Mouse (Mus musculus): ENCODE measurements around the gene Krt12. TPM values are rescaled to one million over a fixed set of nuclear protein-coding genes. Genes with fewer than 3 reads are reported as not detected.
A peak's percentile ranks its signal among the peaks of the same experiment; 100 is the strongest.

Gene Krt12
- polyA plus RNA-seq, 1 experiment from 2014 or later = 0.23 TPM

DNA sequence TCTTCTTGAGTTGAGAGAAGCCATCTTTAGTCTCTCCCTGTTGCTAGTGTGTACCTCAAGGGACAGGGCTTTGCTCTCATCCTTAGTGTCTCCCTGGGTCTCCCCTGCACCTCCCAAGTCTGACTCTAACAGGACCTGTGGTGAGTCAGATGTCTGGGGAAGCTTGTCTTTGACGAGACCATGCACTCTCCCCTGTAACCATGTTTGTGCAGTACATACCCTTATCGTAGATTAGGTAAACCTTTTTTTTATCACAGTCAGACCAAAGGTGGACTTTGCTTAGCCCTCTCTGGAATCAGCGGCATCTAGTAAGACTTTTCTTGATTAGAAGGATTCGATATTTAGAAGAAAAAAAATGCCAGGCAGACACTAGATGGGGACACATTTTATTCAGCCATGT lies 32.0 kb upstream of the Krt12 start:
- H3K27ac ChIP-seq (ENCODE audit: low read depth, low read length) = no peak overlapping the region
- no peaks in the 10 kb centered on the region for H3K9me3 ChIP-seq (replicated peaks; ENCODE audit: control insufficient read depth, low read length)
- 91% methylated on average over 4 of the region's 4 CpGs for WGBS
- DNase-seq (ENCODE audit: low spot score) = no peak
- no peaks in the 10 kb centered on the region for H3K4me1 ChIP-seq (ENCODE audit: control insufficient read depth, insufficient read depth, low read length)
- no peak overlapping the region for H3K4me3 ChIP-seq (ENCODE audit: low read depth, low read length)
- no peak overlapping the region for H3K9ac ChIP-seq (ENCODE audit: low read length)
- ATAC-seq = no peak
- no peak overlapping the region for H3K4me2 ChIP-seq (ENCODE audit: low read length)
- H3K27me3 ChIP-seq (replicated peaks; ENCODE audit: control insufficient read depth, insufficient read depth, low read length) = no peaks in the 10 kb centered on the region
- no peaks in the 10 kb centered on the region for H3K36me3 ChIP-seq (ENCODE audit: control insufficient read depth, insufficient read depth, low read length)

DNA sequence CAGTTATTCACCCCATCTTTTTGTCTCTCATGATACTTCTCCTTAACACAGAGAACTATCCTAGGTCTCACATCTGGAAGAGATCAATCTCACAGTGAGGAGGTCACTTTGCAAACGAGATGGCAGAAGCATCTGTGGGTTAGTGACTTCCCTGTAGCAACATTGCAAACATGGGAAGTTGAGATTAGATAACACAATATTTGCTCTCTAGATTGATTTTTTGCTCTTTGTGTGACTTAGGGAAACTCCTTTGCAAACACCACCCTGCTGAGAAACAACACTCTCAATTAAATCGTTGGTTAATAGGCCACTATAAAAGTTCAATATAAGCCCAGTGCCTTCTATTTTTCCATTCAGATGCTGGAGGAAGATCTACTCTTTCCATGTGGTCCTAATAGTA lies 26.7 kb upstream of the Krt12 start:
- Histone ChIP-seq H3K9ac (ENCODE audit: low read length) (no peak overlapping the region), H3K27ac (ENCODE audit: low read depth, low read length) (no peak overlapping the region), H3K9me3 (replicated peaks; ENCODE audit: control insufficient read depth, low read length) (no peaks in the 10 kb centered on the region), H3K4me3 (ENCODE audit: low read depth, low read length) (no peak overlapping the region), H3K4me1 (ENCODE audit: control insufficient read depth, insufficient read depth, low read length) (no peaks in the 10 kb centered on the region), H3K36me3 (ENCODE audit: control insufficient read depth, insufficient read depth, low read length) (no peaks in the 10 kb centered on the region), H3K27me3 (replicated peaks; ENCODE audit: control insufficient read depth, insufficient read depth, low read length) (no peaks in the 10 kb centered on the region), H3K4me2 (ENCODE audit: low read length) (no peak overlapping the region)
- WGBS = 77% methylated on average over 2 of the region's 2 CpGs
- ATAC-seq = no peak
- DNase-seq (ENCODE audit: low spot score) = no peak

DNA sequence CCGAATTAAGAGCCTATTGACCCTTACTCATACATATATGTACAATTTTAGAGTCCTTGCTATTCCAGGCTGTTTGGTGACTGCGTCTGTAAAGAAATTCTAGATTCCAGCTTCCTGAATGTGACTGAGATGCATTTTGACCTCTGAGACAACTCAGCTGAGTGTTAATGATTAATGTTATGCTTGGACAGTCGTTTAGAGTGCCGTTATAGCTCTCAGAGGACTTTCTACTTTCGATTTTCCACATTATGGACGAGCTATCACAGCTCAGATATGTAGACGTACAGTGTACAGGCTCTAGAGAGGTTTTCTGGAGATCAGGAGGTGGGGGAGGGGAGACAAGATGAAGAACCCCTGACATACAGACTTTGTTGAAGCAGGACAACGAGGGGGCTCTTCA lies 19.2 kb upstream of the Krt12 start:
- no peaks in the 10 kb centered on the region for H3K4me1 ChIP-seq (ENCODE audit: control insufficient read depth, insufficient read depth, low read length)
- ATAC-seq (no peak), DNase-seq (ENCODE audit: low spot score) (no peak)
- WGBS = 76% methylated on average over 8 of the region's 8 CpGs
- H3K4me2 ChIP-seq (ENCODE audit: low read length) = no peak overlapping the region
- H3K36me3 ChIP-seq (ENCODE audit: control insufficient read depth, insufficient read depth, low read length) = no peaks in the 10 kb centered on the region
- H3K9me3 ChIP-seq (replicated peaks; ENCODE audit: control insufficient read depth, low read length) = no peaks in the 10 kb centered on the region
- H3K27me3 ChIP-seq (replicated peaks; ENCODE audit: control insufficient read depth, insufficient read depth, low read length) = no peaks in the 10 kb centered on the region
- H3K9ac ChIP-seq (ENCODE audit: low read length) = no peak overlapping the region
- no peak overlapping the region for H3K27ac ChIP-seq (ENCODE audit: low read depth, low read length)
- no peak overlapping the region for H3K4me3 ChIP-seq (ENCODE audit: low read depth, low read length)

- no peaks in the 10 kb centered on the region for H3K27me3 ChIP-seq (replicated peaks; ENCODE audit: control insufficient read depth, insufficient read depth, low read length)
- no peak overlapping the region for H3K4me2 ChIP-seq (ENCODE audit: low read length)
- 73% methylated on average over 10 of the region's 10 CpGs for WGBS
- no peaks in the 10 kb centered on the region for H3K36me3 ChIP-seq (ENCODE audit: control insufficient read depth, insufficient read depth, low read length)
- no peak overlapping the region for H3K9ac ChIP-seq (ENCODE audit: low read length)
- no peak overlapping the region for H3K4me3 ChIP-seq (ENCODE audit: low read depth, low read length)
- no peaks in the 10 kb centered on the region for H3K4me1 ChIP-seq (ENCODE audit: control insufficient read depth, insufficient read depth, low read length)
- no peaks in the 10 kb centered on the region for H3K9me3 ChIP-seq (replicated peaks; ENCODE audit: control insufficient read depth, low read length)
- DNase-seq (ENCODE audit: low spot score) = no peak
- no peak for ATAC-seq
- no peak overlapping the region for H3K27ac ChIP-seq (ENCODE audit: low read depth, low read length)
Observed at GRCm38 (mm10) chr11:99439465-99439864, 17.4 kb upstream of the Krt12 start.

GRCm38 (mm10) chr11:99437972-99438371 lies 15.9 kb upstream of the Krt12 start, which contains the start of gene Krt20:
TSS of gene Krt20 (minus strand) at chr11:99438150.
- Histone ChIP-seq H3K27ac (ENCODE audit: low read depth, low read length) (no peak within 1 kb of the TSS), H3K9me3 (replicated peaks; ENCODE audit: control insufficient read depth, low read length) (no peaks in the 10 kb centered on the region), H3K9ac (ENCODE audit: low read length) (no peak within 1 kb of the TSS), H3K27me3 (replicated peaks; ENCODE audit: control insufficient read depth, insufficient read depth, low read length) (no peaks in the 10 kb centered on the region), H3K4me2 (ENCODE audit: low read length) (no peak within 1 kb of the TSS), H3K36me3 (ENCODE audit: control insufficient read depth, insufficient read depth, low read length) (no peaks in the 10 kb centered on the region), H3K4me3 (ENCODE audit: low read depth, low read length) (no peak within 1 kb of the TSS), H3K4me1 (ENCODE audit: control insufficient read depth, insufficient read depth, low read length) (no peaks in the 10 kb centered on the region)
- DNase-seq (ENCODE audit: low spot score) (no peak), ATAC-seq (no peak)
- WGBS = 74% methylated on average over 10 of the region's 10 CpGs

DNA sequence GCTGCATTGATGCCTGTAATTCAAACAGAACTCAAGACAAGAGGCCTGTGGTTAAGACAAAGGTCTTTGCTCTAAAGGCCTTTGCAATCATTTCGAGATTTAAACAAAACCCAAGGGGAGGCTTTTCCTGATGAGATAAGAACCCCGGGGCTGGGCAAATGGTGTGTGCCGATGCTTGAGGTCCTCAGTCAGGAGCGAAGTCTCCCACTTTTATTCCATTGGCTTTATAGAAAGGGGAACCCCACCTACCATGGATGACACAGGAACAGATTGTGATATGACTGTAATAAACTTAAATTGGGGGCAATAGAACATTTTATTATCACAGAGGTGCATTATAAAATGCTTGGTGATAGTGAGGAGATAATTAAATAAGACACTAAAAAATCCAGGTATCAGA lies 14.6 kb upstream of the Krt12 start:
- no peaks in the 10 kb centered on the region for H3K9me3 ChIP-seq (replicated peaks; ENCODE audit: control insufficient read depth, low read length)
- H3K4me1 ChIP-seq (ENCODE audit: control insufficient read depth, insufficient read depth, low read length) = no peaks in the 10 kb centered on the region
- H3K4me2 ChIP-seq (ENCODE audit: low read length) = no peak overlapping the region
- no peak overlapping the region for H3K9ac ChIP-seq (ENCODE audit: low read length)
- DNase-seq (ENCODE audit: low spot score) (no peak), ATAC-seq (no peak)
- no peaks in the 10 kb centered on the region for H3K36me3 ChIP-seq (ENCODE audit: control insufficient read depth, insufficient read depth, low read length)
- H3K27ac ChIP-seq (ENCODE audit: low read depth, low read length) = no peak overlapping the region
- no peak overlapping the region for H3K4me3 ChIP-seq (ENCODE audit: low read depth, low read length)
- WGBS = 43% methylated on average over 4 of the region's 4 CpGs
- no peaks in the 10 kb centered on the region for H3K27me3 ChIP-seq (replicated peaks; ENCODE audit: control insufficient read depth, insufficient read depth, low read length)

DNA sequence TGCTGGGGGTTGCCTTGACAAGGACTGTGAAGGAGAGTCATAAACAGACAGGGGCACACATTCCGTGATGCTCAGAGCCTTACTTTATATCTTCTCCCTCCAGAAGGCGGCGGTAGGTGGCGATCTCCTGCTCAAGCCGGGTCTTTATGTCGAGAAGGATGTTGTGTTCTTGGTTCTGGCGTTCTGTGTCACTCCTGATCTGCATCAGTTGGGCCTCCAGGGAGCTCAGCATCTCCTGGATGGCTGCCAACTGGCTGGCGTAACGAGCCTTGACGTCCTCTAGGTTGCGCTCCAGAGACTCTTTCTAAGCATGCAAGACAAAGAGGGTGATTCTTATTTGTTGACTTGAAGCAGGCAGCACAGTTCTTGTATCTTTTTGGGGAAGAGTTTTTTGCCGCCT lies 8.6 kb upstream of the Krt12 start:
- no peak overlapping the region for H3K27ac ChIP-seq (ENCODE audit: low read depth, low read length)
- ATAC-seq (peak; percentile 15; the same call in 1 of the 2 replicates), DNase-seq (ENCODE audit: low spot score) (peak; percentile 78)
- WGBS = 36% methylated on average over 12 of the region's 12 CpGs
- no peaks in the 10 kb centered on the region for H3K27me3 ChIP-seq (replicated peaks; ENCODE audit: control insufficient read depth, insufficient read depth, low read length)
- H3K4me1 ChIP-seq (ENCODE audit: control insufficient read depth, insufficient read depth, low read length) = no peaks in the 10 kb centered on the region
- H3K36me3 ChIP-seq (ENCODE audit: control insufficient read depth, insufficient read depth, low read length) = no peaks in the 10 kb centered on the region
- H3K4me2 ChIP-seq (ENCODE audit: low read length) = no peak overlapping the region
- no peaks in the 10 kb centered on the region for H3K9me3 ChIP-seq (replicated peaks; ENCODE audit: control insufficient read depth, low read length)
- no peak overlapping the region for H3K4me3 ChIP-seq (ENCODE audit: low read depth, low read length)
- no peak overlapping the region for H3K9ac ChIP-seq (ENCODE audit: low read length)

DNA sequence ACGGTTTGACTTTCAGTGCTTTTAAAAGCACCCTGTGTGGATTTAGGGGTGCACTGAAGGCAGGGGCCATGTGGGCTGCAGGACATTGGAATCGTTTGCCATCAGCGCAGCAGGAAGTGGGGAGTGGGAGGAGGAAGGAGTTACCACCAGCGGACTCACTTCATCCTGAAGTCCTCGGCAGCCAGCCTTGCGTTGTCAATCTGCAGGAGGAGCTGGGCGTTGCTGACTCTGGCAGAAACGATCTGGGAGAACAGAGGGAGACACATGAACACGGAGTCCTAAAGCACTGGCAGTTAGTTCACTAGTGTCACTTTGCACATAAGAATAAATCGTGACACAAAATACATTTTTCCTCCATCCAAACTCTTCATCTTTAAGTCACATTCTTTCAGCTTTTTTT lies 1.5 kb downstream of the Krt12 start:
- ATAC-seq (no peak), DNase-seq (ENCODE audit: low spot score) (no peak)
- Histone ChIP-seq H3K4me2 (ENCODE audit: low read length) (no peak overlapping the region), H3K9ac (ENCODE audit: low read length) (no peak overlapping the region), H3K27ac (ENCODE audit: low read depth, low read length) (no peak overlapping the region), H3K4me1 (ENCODE audit: control insufficient read depth, insufficient read depth, low read length) (no peaks in the 10 kb centered on the region), H3K36me3 (ENCODE audit: control insufficient read depth, insufficient read depth, low read length) (no peaks in the 10 kb centered on the region), H3K9me3 (replicated peaks; ENCODE audit: control insufficient read depth, low read length) (no peaks in the 10 kb centered on the region), H3K27me3 (replicated peaks; ENCODE audit: control insufficient read depth, insufficient read depth, low read length) (no peaks in the 10 kb centered on the region), H3K4me3 (ENCODE audit: low read depth, low read length) (no peak overlapping the region)
- WGBS = 60% methylated on average over 10 of the region's 10 CpGs

GRCm38 (mm10) chr11:99417819-99418218 lies 4.2 kb downstream of the Krt12 start:
- no peaks in the 10 kb centered on the region for H3K4me1 ChIP-seq (ENCODE audit: control insufficient read depth, insufficient read depth, low read length)
- H3K4me2 ChIP-seq (ENCODE audit: low read length) = no peak overlapping the region
- ATAC-seq = no peak
- DNase-seq (ENCODE audit: low spot score) = no peak
- no peak overlapping the region for H3K27ac ChIP-seq (ENCODE audit: low read depth, low read length)
- H3K36me3 ChIP-seq (ENCODE audit: control insufficient read depth, insufficient read depth, low read length) = no peaks in the 10 kb centered on the region
- no peak overlapping the region for H3K9ac ChIP-seq (ENCODE audit: low read length)
- no peaks in the 10 kb centered on the region for H3K9me3 ChIP-seq (replicated peaks; ENCODE audit: control insufficient read depth, low read length)
- no peak overlapping the region for H3K4me3 ChIP-seq (ENCODE audit: low read depth, low read length)
- H3K27me3 ChIP-seq (replicated peaks; ENCODE audit: control insufficient read depth, insufficient read depth, low read length) = no peaks in the 10 kb centered on the region
- WGBS = 70% methylated on average over 16 of the region's 16 CpGs

All from forebrain, embryonic 14.5 days (tissue).